Mouse (Mus musculus) left cerebral cortex, postnatal 10 days (tissue): ENCODE data around the gene Rapgef2. TPM values are rescaled to one million over a fixed set of nuclear protein-coding genes. Genes with fewer than 3 reads are reported as not detected.
"Not testable (repeated sequence)": the region's sequence is repeated elsewhere in the genome, so short reads cannot be mapped to it uniquely, and the experiment has no call there.

Source experiments
- DNase-seq, 2 experiments: peaks; one replicate each; pipeline ENCODE4 v3.0.0; 2021 to 2022; ENCODE audit warnings: low spot score in 2 of 2, mixed read lengths in 1 of 2; ENCODE audit errors: extremely low spot score in 1 of 2
- intact Hi-C: fragments of 180-260 bp; cut with DNase I; formaldehyde crosslinking; loops from one replicate; pipeline ENCODE4 v1.15.1; 2025
- total RNA-seq, 2 experiments: library from RNA; stranded (reverse); gene quantifications; 2 replicates each; pipeline ENCODE4 v1.2.3; 2021

The Rapgef2 gene
- total RNA-seq, 2 experiments from 2014 or later, result 92.8 to 96.4 TPM

- DNase-seq, result no peak
- intact Hi-C loops, result loop anchor here (10.0 kb wide), 1 partner anchor 97 kb away; no protein-coding TSS in a partner anchor
These were observed 94.8 kb downstream of the Rapgef2 start for GRCm38 (mm10) chr3:79191471-79191870.

DNA sequence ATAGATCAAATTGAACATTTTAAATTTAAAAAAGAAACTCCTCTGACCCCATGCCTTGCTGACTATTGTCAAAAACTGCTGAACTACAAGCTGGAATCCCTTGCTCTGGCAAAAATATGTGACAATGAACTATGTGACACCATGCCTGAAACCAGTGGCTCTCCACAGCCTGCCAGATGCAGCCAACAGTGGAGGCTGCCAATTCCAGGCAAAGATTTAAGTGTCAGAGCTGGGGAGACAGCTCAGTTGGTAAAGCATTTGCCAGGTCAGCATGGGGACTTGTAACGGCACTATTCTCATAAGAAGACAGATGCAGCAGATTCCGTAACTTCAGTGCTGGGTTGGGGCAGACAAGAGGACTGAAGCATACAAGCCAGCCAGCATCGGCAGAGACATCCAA lies 95.9 kb downstream of the Rapgef2 start:
- no peak for DNase-seq
- intact Hi-C loops, result loop anchor here (10.0 kb wide), 1 partner anchor 96 kb away; no protein-coding TSS in a partner anchor

DNA sequence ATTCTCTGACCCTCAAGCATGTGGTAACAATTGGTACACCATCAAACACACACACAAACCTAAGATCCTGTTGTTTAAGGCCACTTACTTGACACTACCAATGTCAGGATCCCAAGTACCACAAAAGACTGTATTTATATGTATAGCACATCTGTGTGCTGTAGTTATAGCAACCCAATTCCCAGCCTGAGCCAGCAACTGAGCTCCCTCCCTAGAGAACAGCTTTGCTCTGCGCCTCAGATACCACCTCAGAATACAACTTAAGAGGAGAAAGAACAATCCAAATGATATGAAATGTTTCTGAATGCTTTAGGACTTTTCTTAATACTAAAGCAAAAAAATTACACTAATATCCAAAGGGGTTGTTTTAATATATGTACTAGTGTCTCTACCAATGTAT lies 98.4 kb downstream of the Rapgef2 start:
- no peak for DNase-seq
- intact Hi-C loops, result no loop called here

DNA sequence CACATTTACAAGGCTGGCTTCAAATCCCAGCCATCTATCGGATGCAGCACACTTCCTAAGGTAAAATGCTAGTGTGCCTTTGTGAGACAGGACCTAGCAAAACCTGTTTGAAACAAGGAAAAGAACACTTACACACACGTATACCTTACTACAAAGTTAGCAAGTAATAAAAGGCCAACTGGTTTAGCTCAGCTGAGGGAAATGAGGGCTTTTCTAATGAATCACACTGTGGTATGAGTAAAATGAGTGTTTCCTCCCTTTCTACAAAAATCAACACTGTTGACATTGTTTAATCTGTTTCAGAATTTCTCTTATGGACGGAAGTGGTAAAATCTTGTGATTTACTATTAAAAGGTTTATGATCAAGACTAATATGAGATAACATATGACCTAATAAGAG lies 104.0 kb downstream of the Rapgef2 start:
- intact Hi-C loops, result loop anchor here (5.0 kb wide), 1 partner anchor 115 kb away; no protein-coding TSS in a partner anchor
- DNase-seq, result no peak

DNA sequence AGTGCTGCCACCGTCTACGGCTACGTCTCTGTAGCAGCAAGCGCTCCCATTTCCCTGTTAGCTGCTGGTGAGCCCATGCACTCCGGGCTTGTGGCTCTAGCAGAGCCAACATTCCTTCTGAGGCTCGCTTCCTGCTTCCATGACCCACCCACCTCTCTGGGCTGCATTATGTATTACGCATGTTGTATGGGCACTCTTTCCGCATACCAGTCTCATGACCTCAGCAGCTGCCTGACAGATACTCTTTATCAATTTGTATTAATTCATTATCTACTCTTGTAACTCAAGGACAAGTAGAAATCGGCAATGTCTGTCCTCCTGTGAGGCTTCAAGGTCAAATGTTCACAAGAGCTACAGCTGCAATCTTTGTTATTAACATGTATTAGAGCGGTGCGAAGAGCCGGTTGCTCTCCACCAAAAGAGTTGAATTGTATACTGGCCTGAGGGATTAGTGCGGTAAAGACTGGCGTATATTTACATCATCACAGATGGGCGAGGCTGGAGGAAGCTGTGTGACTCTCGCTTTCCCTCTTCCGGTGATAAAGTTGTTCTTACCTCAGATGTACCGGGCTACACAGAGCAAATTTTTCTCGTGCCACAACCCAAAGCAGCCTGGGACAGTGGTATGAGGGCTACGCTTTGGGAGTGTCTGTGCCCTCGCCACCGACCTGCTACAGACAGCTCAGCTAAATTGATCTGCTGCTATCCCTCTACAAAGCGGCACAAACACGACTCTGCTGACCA lies 104.9 kb downstream of the Rapgef2 start:
- intact Hi-C loops, result loop anchor here (5.0 kb wide), 1 partner anchor 114 kb away; no protein-coding TSS in a partner anchor
- DNase-seq, result peak in 1 of 2 experiments; percentile 51

DNA sequence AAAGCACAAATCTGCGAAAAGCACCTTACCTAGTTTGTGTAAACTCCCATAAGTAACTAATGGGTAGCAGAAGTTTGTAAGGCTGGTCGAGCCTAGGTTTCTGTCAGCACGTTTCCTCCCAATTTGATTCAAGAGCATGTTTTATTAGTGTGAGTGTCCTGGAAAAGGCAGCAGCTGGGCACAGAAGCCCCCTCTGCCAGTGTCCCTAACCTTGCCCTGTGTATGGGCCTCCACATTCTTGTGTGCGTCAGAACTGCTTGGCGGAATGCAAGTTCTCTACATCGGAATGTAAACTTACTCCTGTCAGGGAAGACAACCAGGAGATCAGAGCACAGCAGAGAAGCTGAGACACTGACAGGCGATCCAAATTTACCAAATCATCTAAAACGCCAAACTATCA lies 106.2 kb downstream of the Rapgef2 start:
- no peak for DNase-seq
- intact Hi-C loops, result loop anchor here (5.0 kb wide), 1 partner anchor 113 kb away; no protein-coding TSS in a partner anchor

DNA sequence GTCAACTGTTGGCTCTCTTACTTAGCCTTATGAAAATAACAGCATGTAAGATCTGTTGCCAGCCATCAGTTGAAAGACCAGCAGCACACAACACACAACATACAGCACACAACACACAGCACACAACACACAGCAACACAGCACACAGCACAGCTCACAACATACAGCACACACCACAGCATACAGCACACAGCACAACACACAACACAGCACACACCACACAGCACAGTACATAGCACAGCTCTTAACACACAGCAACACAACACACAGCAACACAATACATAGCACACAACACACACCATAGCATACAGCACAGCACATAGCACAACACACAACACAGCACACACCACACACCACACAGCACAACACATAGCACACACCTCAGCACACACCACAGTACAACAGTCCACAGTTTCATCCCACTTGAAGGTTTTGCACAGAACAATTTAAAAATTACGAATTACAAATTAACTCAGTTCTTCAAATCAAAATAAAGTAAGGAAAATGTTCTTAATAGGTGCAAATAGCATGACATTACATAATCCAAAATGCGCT lies 106.7 kb downstream of the Rapgef2 start:
- DNase-seq, result no peak
- intact Hi-C loops, result loop anchor here (5.0 kb wide), 1 partner anchor 112 kb away; no protein-coding TSS in a partner anchor

DNA sequence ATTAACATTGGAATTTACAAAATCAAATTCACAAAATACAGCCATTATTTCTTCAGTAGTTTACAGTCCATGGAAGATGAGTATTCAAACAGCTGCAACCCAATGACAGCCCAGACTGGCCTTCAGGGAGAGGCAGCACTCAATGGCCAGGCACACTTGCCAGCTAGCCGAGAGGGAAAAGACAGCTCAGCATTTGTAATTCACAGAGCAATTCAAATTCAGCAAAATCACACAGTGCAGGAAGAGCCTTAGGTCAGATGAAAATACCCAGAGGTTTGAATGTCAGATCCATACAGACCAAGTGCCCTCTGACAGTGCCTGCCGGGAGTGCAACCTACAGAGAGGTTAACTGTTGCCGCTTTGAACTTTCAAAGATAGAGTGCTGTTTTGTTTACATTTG lies 107.6 kb downstream of the Rapgef2 start:
- no peak for DNase-seq
- intact Hi-C loops, result no loop called here

DNA sequence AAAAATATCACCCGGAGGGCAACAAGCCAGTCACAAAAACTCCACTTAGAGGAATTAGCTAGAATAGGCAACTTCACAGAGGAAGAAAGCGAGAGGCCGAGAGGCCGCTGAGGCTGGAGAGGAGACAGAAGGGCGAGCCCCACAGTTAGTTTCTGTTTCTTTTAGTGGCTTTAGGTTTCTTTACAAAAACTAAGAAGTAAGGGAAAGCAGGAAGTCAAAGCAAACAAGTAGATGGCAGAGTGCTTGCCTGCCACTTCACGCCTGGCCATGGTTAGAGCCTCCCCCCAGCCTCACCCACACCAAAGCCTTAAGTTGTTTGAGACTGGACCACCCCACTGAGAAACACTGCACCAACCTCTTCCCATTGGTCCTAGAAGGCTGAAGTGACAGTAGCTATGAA lies 108.2 kb downstream of the Rapgef2 start:
- no peak for DNase-seq
- intact Hi-C loops, result no loop called here

DNA sequence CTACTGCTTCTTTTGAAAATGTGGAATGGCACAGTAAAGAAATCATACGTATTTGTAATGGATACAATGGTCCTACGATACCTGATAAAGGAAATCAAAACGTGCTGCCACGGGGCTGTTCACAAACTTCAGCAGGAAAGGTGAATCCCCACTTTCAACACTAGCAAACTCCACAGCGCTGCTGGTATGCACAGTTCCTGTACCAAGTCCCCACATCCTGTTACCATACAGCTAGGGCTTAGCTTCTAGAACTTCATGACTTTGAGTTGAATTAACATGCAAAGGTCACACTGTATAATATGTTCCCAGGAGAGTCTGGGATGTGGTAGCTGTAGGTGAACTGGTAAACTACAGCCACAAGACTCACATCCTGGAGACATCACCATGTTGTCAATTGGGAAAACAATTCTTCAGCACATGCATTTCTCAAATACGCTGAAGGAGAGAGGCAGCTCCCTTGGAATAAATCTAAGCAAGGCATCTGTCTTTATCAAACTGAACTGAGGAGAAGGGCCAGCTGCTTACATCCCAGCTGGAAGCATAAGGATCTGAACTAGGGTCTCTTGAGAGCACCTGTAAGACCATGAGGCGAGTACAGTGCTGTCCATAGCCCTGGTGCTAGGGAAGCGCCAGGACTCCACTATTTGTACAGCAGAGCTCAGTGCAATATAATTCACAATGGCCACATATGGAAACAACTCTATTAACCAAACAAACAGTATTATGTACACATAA lies 109.0 kb downstream of the Rapgef2 start:
- intact Hi-C loops, result no loop called here
- no peak for DNase-seq

DNA sequence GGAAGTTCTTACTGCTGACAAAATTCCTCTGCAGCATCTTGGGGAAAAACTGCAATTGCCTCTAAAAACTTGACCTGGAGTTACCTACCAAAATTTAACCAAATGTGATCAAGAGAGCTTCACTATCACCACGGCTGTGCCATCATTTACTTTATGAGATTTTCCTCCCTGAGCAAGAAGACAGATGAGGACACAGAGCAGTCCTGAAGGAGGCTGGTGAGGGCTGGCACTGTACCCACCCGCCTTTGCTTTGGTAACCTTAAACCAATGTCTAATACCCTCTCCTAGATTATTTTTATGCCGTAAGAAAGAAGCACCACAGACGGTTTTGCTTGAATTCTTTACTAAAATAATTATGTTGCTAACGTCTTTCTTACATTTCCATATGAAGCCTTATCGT lies 112.1 kb downstream of the Rapgef2 start:
- no peak for DNase-seq
- intact Hi-C loops, result no loop called here

DNA sequence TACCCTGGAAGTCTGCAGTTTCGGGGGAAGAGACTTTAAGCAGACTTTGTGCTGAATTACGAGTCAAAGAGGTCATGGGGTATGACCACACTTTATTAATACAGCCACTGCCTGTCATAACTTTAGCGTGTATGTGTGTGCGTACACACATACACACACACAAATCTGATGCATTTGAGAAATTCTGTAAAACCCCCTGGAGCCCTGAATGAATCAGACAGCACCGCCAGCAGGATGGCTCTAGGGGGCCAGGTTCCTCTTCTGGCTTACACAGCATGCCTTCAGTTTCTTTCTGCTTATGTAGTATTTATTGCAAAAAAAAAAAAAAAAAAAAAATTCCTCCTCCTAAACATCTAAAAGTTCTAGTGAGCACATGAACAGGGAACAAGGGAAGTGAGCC lies 113.0 kb downstream of the Rapgef2 start:
- intact Hi-C loops, result no loop called here
- no peak for DNase-seq

DNA sequence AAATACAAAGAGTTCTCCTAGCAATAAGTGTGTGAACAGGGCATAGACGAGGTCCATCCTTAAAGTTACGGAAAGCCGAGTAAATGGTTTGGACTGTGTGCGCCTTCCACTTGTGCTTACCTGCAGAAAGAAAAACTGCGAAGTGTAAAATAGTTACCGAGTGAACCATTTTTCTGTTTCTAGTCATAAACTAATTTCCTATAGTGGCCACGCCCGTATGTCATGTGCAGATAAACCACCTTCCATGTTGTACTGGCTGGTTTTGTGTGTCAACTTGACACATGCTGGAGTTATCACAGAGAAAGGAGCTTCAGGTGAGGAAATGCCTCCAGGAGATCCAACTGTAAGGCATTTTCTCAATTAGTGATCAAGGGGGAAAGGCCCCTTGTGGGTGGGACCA lies 115.2 kb downstream of the Rapgef2 start:
- intact Hi-C loops, result not testable (repeated sequence)

GRCm38 (mm10) chr3:79168168-79168827 lies 118.0 kb downstream of the Rapgef2 start:
- intact Hi-C loops, result no loop called here
- DNase-seq, result no peak

More for the DNA sequence above, 115.2 kb downstream of the Rapgef2 start:
- not testable (repeated sequence) for DNase-seq

DNA sequence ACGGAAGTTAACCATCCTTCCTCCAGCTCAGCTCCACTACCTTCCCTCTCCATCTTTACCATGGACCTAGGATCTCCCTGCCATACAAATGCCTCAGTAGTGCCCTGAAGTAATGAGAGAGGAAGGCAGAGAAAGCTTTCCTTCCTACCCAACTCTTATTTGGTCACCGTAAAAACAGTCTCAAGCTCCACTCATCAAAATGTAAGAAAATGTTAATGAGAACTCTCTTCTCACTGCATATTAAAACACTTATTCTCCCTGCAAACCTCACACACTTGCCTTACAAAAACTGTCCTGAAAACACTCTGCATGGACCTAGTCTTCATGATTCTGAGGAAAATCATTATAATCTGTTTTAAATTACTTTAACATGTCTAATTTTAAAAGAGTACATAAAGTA lies 118.7 kb downstream of the Rapgef2 start:
- no peak for DNase-seq
- intact Hi-C loops, result no loop called here

DNA sequence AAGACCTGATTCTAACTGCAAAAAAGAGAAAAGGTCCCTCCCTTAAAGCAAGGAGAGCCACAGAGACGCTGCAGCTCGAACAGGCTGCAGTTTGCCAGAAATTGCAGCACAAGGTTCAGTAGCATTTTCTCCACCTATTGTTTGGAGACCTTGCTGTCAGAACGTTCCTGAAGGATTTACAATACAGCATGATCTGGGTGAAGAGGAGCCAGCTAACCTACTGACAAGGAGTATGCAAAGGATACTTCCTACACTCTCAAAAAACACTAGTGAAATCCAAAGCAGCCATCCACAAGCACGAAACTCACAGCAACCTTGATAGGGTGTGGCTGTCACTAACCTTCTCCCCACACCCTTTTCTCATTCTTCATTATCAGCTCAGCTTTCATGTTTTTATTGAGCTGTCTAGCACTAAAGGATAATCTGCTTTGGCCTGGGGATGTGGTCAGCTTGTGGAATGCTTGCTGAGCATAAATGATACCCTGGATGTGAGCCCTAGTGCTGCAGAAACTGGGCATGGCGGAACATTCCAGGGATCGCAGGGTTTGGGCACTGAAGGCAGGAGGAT lies 124.4 kb downstream of the Rapgef2 start:
- DNase-seq, result no peak
- intact Hi-C loops, result no loop called here

GRCm38 (mm10) chr3:79161093-79161723 lies 125.1 kb downstream of the Rapgef2 start:
- intact Hi-C loops, result no loop called here
- DNase-seq, result no peak

GRCm38 (mm10) chr3:79158254-79158653 lies 128.1 kb downstream of the Rapgef2 start:
- intact Hi-C loops, result no loop called here
- DNase-seq, result no peak
